Mouse (Mus musculus): Measurements from ENCODE around the gene Ints5.

- TF ChIP-seq CTCF (IDR thresholded peaks at IDR 0.05; ENCODE audit: low read depth, low read length) (no peak), POLR2A (IDR thresholded peaks at IDR 0.05; ENCODE audit: extremely low read depth, insufficient read depth, low read length) (no peak)
Observed at GRCm38 (mm10) chr19:8848356-8848755, 44.4 kb upstream of the Ints5 start.

Measured in liver, adult 2 months (tissue).